Mouse (Mus musculus): Measurements from ENCODE around the gene Capza3.

Gene Capza3

DNA sequence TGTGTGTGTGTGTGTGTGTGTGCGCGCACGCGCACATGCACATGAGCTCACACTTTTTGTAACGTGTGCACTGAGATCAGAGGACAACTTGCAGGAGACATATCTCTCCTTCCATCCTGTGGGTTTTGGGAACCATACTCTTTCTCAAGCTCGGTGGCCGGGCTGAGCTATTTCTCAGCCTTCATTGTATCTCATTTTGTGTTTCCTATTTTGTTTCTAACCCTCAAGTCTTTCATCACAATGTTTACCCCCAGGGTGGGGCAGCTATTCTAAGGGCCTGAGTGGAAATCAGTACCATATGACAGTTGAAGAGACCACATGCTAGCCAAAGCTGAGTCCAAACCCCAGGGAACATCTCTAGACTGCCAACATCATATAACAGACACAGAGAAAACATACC lies at the start of gene Capza3:
Capza3 (plus strand) TSS at position 301 of the 400 bp plus-strand sequence.
- DNase-seq: no peak

DNA sequence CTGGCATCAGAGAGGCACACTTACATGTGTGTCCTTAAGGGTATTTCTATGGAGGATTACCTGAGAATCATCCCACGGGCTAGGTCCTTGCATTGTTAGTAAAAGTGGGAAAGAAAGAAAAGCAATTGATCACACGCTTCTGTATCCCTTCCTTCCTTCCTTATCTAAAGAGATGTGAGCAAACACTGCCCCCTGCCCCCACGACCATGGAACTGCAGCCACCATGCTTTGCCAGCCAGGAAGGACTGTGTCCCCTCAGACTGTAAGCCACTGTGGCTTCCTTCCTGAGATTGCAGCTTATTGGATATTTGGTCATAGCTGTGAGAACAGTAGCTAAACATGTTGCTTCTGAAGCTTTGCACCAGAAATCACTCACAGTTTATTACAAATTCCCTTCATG lies 35.9 kb upstream of the Capza3 start:
- no peak for DNase-seq

DNA sequence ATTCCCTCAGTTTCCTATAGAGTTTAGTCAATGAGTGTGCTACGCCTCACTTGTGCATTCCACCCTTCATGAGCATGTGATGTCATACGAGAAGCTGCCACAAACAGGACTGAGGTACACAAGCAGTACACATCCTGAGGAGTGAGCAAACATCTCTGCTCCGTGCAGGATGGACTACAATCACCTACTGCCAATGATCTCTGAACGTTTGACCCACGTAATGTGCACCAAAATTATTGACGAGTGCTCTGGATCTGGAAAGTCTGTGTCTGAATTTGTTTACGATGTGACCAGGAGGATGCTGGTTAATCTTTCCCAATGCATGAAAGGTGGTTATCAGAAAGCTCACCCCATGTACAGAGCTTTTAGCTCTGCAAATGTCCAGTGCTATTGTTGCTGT lies 16.6 kb upstream of the Capza3 start:
- DNase-seq: no peak

DNA sequence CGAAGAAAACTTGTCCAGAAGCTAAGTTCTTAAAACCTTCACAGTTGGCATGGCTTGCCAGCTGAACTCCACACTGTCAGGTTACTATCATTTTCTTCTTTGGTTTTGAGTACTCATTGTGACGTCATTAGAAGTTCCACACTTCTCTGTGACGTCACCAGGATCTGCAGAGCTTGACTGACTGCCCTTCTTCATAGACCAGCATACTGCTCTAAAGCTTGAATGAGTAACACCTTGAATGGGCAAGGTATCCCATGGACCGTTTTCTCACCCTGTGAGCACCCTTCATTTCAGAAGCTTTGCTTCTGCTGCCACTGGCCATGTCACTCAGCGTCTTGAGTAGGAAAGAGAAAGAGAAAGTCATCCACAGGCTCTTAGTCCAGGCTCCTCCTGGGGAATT lies 305 bp downstream of the Capza3 start, which contains the start of gene Plcz1:
Plcz1 (minus strand) TSS at position 101 of the 400 bp plus-strand sequence.
- no peak for DNase-seq

DNA sequence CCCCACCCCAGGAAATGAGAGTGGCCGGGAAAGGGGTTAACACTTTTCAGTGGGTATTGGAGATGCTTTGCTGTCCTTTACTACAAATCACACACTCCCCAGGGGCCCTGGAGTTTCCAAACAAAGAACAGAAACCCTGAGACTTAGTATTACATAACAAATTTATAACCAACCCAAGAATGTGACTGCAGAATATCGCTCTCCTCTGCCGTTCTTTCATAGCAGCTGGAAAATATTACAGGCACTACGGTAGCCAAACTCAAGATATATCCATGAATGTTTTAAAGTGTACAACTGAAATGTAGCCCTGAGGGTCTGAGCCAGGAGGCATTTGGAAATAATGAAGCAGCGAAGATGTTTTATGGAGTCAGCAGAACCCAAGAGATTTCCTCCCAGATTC lies 10.4 kb downstream of the Capza3 start:
- no peak for DNase-seq

DNA sequence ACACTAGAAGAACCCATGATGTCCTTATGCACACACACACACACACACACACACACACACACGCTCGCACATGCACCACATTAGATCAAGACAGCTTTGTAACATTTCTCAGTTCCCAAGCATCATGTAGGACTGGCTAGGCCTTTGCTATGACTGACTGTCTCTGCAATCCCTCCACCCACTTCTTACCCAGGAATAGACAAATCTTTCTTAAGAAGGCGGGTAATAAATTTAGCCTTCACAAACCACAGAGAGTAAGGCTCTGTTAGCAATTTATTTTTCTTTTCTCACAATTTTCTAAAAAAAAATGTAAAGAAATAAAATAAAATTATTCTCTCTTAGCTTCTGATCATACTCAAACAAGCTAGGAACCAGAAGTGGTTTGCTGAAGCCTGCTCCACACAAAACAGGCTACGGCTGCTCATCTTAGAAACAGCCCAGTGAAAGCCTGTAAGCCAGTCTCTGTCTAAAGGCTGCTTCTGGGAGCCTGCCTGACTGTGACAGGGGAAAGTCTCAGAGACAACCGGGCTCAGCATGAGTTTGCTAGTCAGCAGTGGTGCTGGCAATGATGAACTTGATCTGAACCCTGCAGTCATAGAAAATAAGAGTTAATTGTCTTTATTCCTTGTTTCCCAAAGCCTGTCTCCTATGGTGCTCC lies 13.3 kb downstream of the Capza3 start:
- DNase-seq: no peak

DNA sequence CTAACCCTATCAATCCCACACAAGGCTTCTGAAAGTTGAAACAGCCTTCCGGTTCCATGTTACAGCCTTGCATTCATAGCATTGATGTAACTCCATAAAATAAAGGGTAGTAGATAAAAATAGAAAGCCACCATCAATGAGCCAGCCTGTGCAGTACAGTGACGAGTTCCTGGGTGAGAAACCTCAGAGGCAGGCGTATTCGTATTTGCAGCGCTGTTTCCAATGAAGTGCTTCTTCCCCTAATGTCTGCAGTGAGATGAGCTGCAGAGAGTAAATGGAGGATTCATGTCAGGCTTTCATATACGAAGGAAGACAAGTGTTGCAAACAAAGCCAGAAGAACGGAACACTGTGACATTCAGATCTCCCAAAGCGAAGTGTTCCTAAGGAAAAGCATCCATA lies 28.1 kb downstream of the Capza3 start:
- DNase-seq: no peak

DNA sequence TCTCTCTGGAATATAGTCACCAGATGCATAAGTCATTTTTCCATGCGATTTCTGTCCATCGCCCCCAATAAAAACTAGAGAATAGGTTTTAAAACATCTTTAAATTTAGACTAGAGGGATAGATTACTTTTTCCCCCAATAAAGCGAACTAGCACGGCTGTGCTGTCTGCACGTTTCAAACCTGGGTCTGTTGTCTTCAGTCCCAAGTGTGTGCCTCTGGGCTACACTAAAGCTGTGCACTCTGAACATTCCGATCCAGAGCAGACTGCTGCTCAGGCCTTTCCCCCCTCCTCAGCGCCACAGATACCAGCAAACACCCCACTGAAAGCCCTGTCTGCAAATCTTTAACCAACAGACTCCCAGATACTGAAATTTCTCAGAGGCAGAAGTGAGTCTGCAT lies 39.9 kb downstream of the Capza3 start:
- no peak for DNase-seq

DNA sequence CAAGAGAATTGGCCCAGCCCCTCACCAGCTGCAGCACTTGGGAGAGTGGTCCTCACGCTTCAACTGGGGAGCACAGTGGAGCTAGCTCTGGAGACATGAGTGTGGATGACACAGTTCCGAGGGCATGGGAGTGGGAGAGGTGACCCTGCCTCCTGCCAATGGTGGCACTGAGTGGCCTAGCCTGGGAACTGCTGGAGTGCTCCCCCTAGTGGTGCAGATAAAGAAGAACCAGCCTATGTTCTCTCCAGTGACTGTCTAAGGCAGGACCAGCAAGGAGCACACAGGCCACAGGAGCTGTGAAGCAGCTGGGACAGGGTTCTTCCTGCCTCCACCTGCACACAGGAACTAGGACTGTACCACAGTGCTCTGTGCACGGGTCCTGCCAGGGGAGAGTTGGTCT lies 40.7 kb downstream of the Capza3 start:
- DNase-seq: no peak

DNA sequence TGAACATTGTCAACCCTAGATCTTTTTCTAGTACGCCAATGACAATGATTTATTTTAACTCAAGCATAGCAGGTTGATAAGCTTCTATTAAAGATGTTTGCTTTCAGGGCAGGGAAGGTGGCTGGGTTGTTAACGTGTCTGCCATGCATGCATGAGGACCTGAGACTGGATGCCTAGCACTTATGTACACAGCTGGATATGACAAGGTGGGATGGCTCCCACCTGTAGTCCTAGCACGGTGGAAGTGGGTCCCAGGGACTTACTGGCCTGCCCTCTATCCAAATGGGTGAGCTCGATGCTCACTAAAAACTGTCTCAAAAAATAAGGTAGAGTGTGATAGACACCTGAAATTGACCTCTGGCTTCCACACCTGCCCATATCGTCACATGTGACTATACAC lies 48.8 kb downstream of the Capza3 start:
- no peak for DNase-seq

All from right cerebral cortex, postnatal 14 days (tissue).